Mouse (Mus musculus) C2C12 (cell line): ENCODE data around the gene Cyp17a1. TPM values are rescaled to one million over a fixed set of nuclear protein-coding genes. Genes with fewer than 3 reads are reported as not detected.

ENCODE experiments used
- H3K27me3 ChIP-seq: one replicate; pipeline ENCODE4 v1.6.1; 2011; ENCODE audit not compliant: control insufficient read depth, insufficient read depth, insufficient read length
- H3K36me3 ChIP-seq: one replicate; pipeline ENCODE4 v1.6.1; 2011; ENCODE audit not compliant: control insufficient read depth, insufficient read depth
- H3K4me3 ChIP-seq: one replicate; pipeline ENCODE4 v1.5.1; 2011; ENCODE audit warnings: mild to moderate bottlenecking, control low read depth; ENCODE audit not compliant: poor library complexity, insufficient read depth, severe bottlenecking
- H3K79me2 ChIP-seq: one replicate; pipeline ENCODE4 v1.6.1; 2011; ENCODE audit not compliant: control insufficient read depth, insufficient read depth
- H3K79me3 ChIP-seq: one replicate; pipeline ENCODE4 v1.6.1; 2011; ENCODE audit warnings: low read depth, control low read depth
- H3ac ChIP-seq: one replicate; pipeline ENCODE3; 2011; ENCODE audit warnings: low read depth; ENCODE audit not compliant: control insufficient read depth, insufficient read length
- CEBPB ChIP-seq: IDR thresholded peaks from one replicate; pipeline ENCODE4 v1.6.1; 2011; ENCODE audit warnings: low read depth, mild to moderate bottlenecking, control low read depth, moderate library complexity
- CTCF ChIP-seq: IDR thresholded peaks from one replicate; pipeline ENCODE4 v1.5.1; 2011; ENCODE audit not compliant: control insufficient read depth, insufficient read depth, insufficient read length
- FOSL1 ChIP-seq: IDR thresholded peaks from one replicate; pipeline ENCODE4 v1.8.0; 2011; ENCODE audit warnings: mild to moderate bottlenecking, low read length; ENCODE audit not compliant: poor library complexity, insufficient read depth, severe bottlenecking
- MAX ChIP-seq: IDR thresholded peaks from one replicate; pipeline ENCODE4 v1.6.1; 2011; ENCODE audit warnings: mild to moderate bottlenecking, control low read depth
- MYOD1 ChIP-seq: IDR thresholded peaks from one replicate; pipeline ENCODE4 v1.6.1; 2011; ENCODE audit warnings: low read depth; ENCODE audit not compliant: control insufficient read depth, insufficient read length
- MYOG ChIP-seq: IDR thresholded peaks from one replicate; pipeline ENCODE4 v1.6.1; 2011; ENCODE audit not compliant: control insufficient read depth, insufficient read length; ENCODE audit errors: extremely low read depth
- USF1 ChIP-seq: IDR thresholded peaks from one replicate; pipeline ENCODE4 v1.6.1; 2011; ENCODE audit warnings: low read depth, mild to moderate bottlenecking, control low read depth, moderate library complexity
- polyA plus RNA-seq: library from polyadenylated mRNA; unstranded; fragments of >200 nt; fragmentation: generic; extraction: Trizol; gene quantifications from one replicate; pipeline ENCODE4 v1.2.1, GENCODE M21; 2012; ENCODE audit warnings: missing spikeins

Cyp17a1 gene
- polyA plus RNA-seq, 1 experiment = not detected

DNA sequence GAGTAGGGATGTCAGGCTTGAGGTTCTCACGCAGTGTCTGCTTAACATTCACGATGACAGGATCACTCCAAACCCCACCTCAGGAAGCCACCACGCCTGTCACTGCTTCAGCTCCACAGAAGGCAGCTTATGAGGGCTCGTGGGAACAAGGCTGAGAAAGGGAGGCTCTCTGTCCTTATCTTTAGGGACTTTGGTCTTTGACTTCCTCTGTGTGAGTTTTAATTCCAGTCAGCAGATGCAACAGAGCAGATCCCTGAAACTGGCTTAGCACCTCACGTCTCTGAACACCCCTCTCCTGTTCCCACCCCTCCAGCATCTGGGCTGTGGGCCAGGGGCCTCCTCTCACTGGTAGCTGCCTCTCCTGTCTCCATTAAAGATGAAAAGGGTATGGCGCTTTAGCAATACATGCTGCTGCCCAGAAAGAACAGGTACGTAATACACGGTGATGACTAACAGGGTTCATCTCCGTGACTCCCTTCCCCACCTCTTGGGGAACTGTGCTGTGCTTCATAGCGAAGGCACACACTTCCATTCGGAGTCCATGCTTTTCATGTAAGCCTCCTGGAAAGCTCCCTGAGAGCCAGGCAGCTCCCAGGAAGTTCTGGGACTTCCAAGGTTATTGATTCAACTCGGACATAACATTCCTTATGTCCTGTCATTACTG is 6.9 kb upstream of the Cyp17a1 start:
- TF ChIP-seq USF1 (no peak), MAX (no peak), CEBPB (no peak), CTCF (no peak), FOSL1 (no peak), MYOG (no peak), MYOD1 (no peak)
- Histone ChIP-seq H3K27me3 (peaks cover 30% of the 10 kb centered on the region), H3K79me3 (no peaks in the 10 kb centered on the region), H3K79me2 (no peaks in the 10 kb centered on the region), H3K4me3 (no peak overlapping the region), H3K36me3 (no peaks in the 10 kb centered on the region), H3ac (no peak overlapping the region)

GRCm38 (mm10) chr19:46675641-46676040 is 2.7 kb upstream of the Cyp17a1 start:
- H3K36me3 ChIP-seq = no peaks in the 10 kb centered on the region
- peaks cover 47% of the 10 kb centered on the region for H3K27me3 ChIP-seq
- no peaks in the 10 kb centered on the region for H3K79me2 ChIP-seq
- no peak overlapping the region for H3ac ChIP-seq
- no peak overlapping the region for H3K4me3 ChIP-seq
- H3K79me3 ChIP-seq = no peaks in the 10 kb centered on the region
- TF ChIP-seq USF1 (no peak), CTCF (no peak), MYOD1 (no peak), MAX (no peak), FOSL1 (no peak)

- Histone ChIP-seq H3ac (no peak overlapping the region), H3K36me3 (no peaks in the 10 kb centered on the region), H3K4me3 (no peak overlapping the region), H3K79me3 (no peaks in the 10 kb centered on the region), H3K27me3 (peaks cover 30% of the 10 kb centered on the region), H3K79me2 (no peaks in the 10 kb centered on the region)
- TF ChIP-seq USF1 (no peak), CTCF (peak; percentile 91), MYOG (no peak), MAX (no peak), FOSL1 (no peak), MYOD1 (no peak)
Observed at GRCm38 (mm10) chr19:46670691-46671090, 2.3 kb downstream of the Cyp17a1 start.

- H3K27me3 ChIP-seq = peaks cover 23% of the 10 kb centered on the region
- H3K79me2 ChIP-seq = no peaks in the 10 kb centered on the region
- TF ChIP-seq MYOG (no peak), MAX (no peak), CTCF (no peak), CEBPB (no peak), FOSL1 (no peak), USF1 (no peak)
- H3K36me3 ChIP-seq = no peaks in the 10 kb centered on the region
- no peak overlapping the region for H3K4me3 ChIP-seq
- no peaks in the 10 kb centered on the region for H3K79me3 ChIP-seq
- H3ac ChIP-seq = no peak overlapping the region
Observed at GRCm38 (mm10) chr19:46669802-46670201, 3.2 kb downstream of the Cyp17a1 start.

GRCm38 (mm10) chr19:46668263-46668662 is 4.7 kb downstream of the Cyp17a1 start:
- no peak overlapping the region for H3ac ChIP-seq
- H3K79me2 ChIP-seq = no peaks in the 10 kb centered on the region
- TF ChIP-seq USF1 = no peak
- TF ChIP-seq MYOG = no peak
- TF ChIP-seq CEBPB = no peak
- no peak for TF ChIP-seq MAX
- no peak for TF ChIP-seq CTCF
- TF ChIP-seq MYOD1 = no peak
- no peak for TF ChIP-seq FOSL1
- H3K36me3 ChIP-seq = no peaks in the 10 kb centered on the region
- H3K27me3 ChIP-seq = peaks cover 20% of the 10 kb centered on the region
- no peaks in the 10 kb centered on the region for H3K79me3 ChIP-seq
- no peak overlapping the region for H3K4me3 ChIP-seq

- TF ChIP-seq FOSL1 (no peak), MYOD1 (no peak), MYOG (no peak), MAX (no peak)
- Histone ChIP-seq H3K79me2 (no peaks in the 10 kb centered on the region), H3K27me3 (peaks cover 12% of the 10 kb centered on the region), H3K36me3 (no peaks in the 10 kb centered on the region), H3ac (no peak overlapping the region), H3K4me3 (no peak overlapping the region), H3K79me3 (no peaks in the 10 kb centered on the region)
Observed at GRCm38 (mm10) chr19:46667300-46667699, 5.7 kb downstream of the Cyp17a1 start.
